Mouse (Mus musculus) adrenal gland, postnatal 25 days (tissue): ENCODE results near the gene Pla2g6. TPM values are rescaled to one million over a fixed set of nuclear protein-coding genes. Genes with fewer than 3 reads are reported as not detected.

Source experiments
- DNase-seq: peaks from one replicate; pipeline ENCODE4 v3.0.0; 2021; ENCODE audit warnings: mixed read lengths
- total RNA-seq: library from RNA; stranded (reverse); gene quantifications from 2 replicates; pipeline ENCODE4 v1.2.3, GENCODE M21; 2021

The Pla2g6 gene
- total RNA-seq, 1 experiment from 2014 or later = 28.4 TPM

- peak; percentile 39 for DNase-seq
These were observed 57.0 kb downstream of the Pla2g6 start for GRCm38 (mm10) chr15:79271124-79271746.

DNA sequence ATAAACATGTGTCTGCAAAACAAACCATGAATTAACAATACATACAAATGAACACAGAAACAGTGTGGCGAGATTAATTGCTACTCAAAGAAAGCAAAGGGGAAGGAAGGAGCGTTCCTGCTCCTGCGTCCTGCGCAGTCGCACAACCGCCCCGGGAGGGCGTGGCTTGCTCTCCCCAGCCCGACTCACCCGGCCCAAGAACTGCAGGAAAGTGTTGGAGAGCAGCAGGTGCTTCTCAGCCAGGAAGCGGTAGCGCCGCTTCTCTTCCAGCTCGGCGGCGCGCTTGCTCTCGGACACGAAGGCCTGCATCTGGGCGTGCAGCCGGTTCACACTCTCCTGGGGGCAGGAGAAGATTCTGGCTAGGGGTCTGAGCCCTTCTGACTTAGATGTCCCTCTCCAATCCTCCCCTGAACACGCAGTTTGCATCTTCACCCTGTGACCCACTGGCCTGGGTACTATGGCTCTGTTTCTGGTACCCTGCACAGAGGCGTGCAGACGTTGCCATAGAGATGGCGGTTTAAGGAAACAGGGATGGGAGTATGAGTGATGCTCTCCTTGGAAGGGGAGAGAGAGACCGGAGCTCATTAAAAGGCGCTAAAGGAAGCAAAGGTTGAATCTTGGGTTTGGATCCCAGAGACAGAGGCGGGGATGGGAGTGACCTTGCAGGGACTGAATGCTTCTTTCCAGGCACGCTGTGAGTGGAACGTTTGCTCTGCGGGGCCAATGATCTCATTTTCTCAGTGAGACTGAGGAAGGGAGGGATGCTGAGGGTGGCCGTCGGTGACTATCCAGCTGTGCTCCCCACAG, 57.7 kb downstream of the Pla2g6 start:
- DNase-seq = peak; percentile 76

DNA sequence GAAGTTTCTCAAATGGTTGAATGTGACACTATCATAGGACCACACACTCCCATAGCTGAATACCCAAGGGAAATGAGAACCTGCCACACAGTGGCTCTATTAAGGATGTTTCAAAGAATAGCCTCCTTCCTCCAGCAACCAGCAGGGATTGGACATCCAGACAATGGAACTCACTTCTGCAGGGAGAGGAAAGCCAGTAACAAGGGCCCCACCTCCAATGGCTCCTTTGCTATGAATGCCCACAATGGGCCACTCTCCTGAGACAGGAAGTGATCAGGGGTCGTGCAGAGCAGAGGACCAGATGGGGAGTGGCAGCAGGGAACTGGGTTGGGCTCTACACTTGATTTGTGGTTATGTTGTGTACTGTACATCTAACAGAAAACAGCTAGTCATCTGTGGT, 59.7 kb downstream of the Pla2g6 start:
- no peak for DNase-seq

DNA sequence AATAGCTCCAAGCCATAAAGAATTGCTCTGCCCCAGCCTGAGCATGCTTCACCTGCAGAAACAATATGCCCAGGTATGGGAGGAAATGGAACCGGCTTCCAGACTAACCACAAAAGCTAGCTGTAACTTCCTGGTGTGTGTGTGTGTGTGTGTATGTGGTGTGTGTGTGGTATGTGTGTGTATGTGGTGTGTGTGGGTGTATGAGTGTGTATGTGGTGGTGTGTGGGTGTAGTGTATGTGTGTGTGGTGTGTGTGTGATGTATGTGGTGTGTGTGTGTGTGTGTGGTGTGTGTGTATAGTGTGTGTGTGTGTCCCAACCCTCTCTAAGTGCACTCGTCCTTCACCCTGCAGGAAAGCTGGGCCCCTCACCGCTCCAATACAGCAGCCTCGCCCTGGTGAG, 62.8 kb downstream of the Pla2g6 start:
- DNase-seq = no peak

DNA sequence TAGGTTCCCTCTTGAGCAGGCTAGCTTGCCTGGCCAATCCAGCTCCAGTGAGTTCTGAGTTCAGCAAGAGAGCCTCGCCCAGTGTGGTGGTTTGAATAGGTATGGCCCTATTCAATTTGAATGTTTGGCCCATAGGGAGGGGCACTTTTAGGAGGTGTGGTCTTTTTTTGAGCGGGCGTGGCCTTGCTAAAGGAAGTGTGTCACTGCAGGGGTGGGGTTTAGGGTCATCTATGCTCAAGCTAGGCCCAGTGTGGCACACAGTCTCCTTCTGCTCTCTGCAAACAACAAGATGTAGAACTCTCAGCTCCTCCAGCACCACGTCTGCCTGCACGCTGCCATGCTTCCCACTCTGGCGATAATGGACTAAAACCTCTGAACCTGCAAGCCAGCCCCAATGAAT, 64.5 kb downstream of the Pla2g6 start:
- DNase-seq = no peak

DNA sequence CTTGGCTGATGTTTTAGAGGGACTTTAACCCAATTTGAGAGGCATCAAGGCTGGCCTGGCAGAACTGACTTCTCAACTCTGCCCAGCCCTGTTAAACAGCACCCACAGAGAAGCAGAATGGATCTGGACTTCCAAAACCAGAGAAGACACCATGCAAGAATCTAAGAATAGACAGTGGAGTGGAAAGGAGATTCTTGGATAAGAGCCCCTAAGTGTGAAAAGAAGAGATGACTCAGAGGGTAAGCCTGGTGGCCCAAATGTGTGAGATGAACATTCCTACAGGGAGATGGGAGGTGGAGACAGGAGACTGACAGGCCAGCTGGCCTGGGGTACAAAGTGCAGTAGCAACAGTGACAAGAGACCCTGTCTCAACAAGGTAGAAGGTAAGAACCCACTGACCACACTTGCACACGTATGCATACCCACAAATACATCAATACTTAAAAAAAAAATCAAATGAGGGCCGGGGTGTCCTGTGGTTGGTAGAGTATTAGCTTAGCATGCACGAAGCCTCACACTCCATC, 65.3 kb downstream of the Pla2g6 start:
- DNase-seq = no peak

DNA sequence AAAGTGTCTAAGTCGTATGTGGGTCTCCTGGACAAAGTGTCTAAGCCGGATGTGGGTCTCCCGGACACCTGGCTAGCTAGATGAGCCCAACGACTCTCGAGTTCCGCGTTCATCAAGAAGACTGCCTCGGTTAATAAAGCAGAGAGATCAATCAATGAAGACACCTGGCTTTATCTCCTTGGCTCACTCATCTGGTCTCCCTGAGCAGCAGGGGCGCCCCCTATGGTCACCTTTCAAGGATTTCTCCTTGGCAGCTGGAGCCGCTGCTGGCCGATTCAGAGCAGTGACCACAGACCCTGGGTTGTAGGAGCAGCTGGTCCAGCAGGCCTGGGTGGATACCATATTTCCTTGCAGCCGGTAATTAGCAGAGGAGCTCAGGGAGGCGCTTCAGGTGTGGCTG, 65.8 kb downstream of the Pla2g6 start:
- peak; percentile 36 for DNase-seq

- no peak for DNase-seq
These were observed 66.4 kb downstream of the Pla2g6 start for GRCm38 (mm10) chr15:79261757-79262156.

DNA sequence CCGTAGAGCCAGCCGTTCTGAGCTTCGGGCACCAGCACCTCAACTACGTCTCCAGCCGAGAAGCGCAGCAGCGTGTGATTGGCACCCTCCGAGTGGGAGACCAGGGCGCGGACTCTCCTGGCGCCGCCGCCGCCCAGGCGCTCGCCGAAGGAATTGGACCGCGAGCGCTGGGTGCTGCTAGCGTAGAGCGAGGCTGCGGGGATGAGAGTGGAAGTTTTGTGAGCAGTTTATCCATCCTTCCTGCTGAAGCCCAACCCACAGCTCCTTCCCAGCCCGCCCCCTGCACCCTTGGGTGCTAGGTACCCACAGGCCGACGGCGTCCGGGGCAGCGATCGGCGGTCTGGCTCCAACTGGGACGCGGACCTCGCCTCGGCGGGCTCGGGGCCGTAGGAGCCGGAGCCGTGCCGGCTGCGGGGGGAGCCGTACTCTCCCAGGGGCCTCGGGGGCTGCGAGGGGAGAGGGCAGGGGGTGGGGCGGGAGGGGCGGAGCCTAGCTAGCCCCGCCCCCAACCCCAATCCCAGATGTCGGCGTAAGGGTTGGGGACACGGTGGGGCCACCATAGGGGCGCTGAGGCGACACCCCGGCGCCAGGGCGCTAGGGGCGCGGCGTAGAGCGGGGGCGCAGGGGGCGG, 67.0 kb downstream of the Pla2g6 start:
- DNase-seq = peak; percentile 30

DNA sequence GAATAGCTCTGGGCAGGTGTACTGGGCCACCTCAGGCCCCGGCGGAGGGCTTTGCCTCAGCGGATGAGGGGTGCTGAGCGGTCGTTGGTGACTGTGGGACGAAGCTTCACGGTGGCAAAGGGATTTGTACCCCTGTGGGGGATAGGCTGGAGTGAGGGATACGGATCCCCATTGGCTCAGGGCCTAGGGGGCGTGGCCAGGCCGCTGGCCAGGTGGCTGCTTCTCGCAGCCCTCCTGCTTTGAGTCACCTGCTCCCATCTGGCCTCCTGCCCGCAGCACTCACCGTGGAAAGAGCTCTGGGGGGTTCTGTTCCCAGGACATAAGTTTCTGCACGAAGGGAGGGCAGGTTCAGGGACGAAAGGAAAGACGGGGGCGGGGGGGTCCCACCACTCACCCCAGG, 69.7 kb downstream of the Pla2g6 start:
- DNase-seq = no peak

DNA sequence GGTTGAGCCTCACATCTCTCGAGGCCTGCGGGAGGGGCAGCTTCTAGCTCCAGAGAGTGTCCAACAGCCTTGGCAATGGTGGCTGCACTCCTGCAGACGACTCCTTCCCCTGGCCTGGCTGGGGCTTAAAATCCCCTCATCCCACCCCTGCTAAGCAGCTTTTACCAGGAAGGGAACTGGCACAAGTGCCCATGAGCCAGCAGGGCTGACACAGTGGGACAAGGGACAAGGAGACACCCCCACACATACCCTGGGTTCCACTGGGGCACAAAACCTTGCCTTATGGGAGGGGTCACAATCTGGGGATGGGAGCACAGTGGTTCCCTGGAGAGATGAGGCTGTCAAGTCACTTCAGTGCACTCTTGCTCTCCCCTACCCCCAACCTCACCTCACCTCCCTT, 73.5 kb downstream of the Pla2g6 start, which contains the start of gene Slc16a8:
TSS of gene Slc16a8 (minus strand) at position 101 of the 400 bp plus-strand sequence.
- DNase-seq = no peak

- DNase-seq = no peak
These were observed 75.6 kb downstream of the Pla2g6 start for GRCm38 (mm10) chr15:79252580-79252979.

DNA sequence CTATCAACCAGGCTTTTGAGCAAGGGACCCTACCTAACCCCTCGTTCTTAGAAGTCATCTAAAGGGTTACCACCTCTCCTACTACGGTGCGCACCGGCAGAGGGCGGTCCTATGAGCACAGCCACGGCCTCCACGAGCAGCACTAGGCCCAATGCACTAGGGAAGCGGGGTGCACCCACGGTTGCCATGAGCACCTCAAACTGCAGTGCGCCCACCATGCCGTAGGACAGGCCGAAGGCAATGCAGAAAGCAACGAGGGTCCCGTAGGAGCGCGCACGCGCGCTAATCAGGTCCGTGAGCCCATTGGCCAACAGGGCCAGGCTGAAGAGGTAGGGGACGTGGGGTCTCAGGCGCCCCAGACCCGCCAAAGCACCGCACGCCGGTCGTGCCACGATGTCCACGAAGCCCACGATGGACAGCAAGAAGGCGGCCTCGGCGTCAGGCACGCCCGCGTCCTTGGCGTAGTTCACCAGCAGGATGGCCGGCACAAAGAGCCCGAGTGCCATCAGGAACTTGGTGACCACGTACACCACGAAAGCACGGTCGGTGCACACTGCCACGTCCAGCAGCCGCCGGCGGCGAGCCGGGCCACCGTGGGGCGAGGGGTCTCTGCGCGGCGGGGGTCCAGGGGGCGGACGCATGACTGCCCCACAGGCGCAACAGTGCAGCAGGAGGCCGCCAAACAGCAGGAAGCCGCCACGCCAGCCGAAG, 76.3 kb downstream of the Pla2g6 start:
- DNase-seq = no peak

- DNase-seq = no peak
These were observed 77.0 kb downstream of the Pla2g6 start for GRCm38 (mm10) chr15:79251168-79251567.

- DNase-seq = no peak
These were observed 78.0 kb downstream of the Pla2g6 start for GRCm38 (mm10) chr15:79250236-79250635.

DNA sequence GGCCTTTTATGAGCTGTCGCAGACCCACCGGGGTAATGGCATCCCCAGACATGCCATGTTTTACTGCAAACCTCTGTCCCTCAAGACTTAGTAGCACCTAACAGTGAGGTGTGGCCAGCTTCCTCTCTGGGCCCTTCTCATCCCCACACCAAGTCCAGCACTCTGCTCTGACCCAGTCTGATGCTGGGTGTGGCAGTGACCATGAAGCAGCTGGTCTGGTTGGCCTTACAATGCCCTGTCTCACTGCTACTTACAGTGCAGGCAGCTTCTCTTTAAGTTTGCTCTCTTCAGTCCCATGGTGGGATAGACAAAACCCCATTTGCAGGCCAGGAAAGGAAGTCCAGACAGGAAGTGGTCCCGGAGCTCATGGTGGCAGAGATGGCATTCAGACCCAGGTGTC, 82.9 kb downstream of the Pla2g6 start:
- DNase-seq = no peak

DNA sequence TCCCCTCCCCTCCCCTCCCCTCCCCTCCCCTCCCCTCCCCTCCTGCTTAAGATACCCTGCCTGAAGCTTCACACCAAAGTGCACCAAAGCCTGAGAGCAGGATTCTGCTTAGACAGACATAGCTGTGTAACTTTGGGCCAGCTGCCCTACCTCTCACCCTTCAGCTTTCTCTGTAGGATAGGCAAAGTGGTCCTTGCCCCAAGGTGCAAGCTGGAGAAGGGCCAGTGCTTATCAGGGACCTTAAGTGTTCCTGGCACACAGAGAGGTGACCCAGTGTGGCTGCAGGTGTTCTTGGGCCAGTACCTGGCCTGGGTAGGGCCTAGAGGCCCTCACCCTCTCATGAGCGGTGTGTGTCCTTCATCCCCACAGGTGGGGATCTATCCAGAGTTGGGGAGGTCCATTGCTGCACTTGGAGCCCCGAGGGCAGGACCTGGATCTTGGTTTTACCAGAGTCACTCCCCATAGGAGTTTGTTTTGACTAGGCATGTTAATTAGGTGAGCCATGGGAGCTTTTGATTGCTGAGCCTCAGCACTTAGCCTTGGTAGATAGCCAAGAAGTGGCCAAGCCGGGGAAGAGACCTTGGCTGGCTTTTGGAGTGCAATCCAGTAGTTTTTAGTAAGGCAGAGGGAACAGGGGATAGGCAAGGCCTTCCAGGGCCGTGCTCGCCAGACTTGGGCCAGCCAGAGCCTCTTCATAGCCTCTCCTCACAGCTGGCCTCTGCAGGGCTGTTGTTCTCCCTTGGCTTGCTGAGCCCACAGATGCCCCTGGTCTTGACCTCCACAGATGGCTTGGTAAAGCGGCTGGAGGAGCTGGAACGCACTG, 83.9 kb downstream of the Pla2g6 start:
- DNase-seq = peak; percentile 38

GRCm38 (mm10) chr15:79243234-79244042, 84.8 kb downstream of the Pla2g6 start:
- DNase-seq = peak; percentile 93

- no peak for DNase-seq
These were observed 85.5 kb downstream of the Pla2g6 start for GRCm38 (mm10) chr15:79242574-79243233.

- DNase-seq = no peak
These were observed 90.2 kb downstream of the Pla2g6 start for GRCm38 (mm10) chr15:79238036-79238435.
